Mouse (Mus musculus) forebrain, embryonic 16.5 days (tissue): ENCODE measurements around the gene Miox. TPM values are rescaled to one million over a fixed set of nuclear protein-coding genes. Genes with fewer than 3 reads are reported as not detected.

ENCODE experiments used
- ATAC-seq: fragments of 200-750 bp; cut with Nextera tagmentation; 2 replicates; pipeline ENCODE4 v1.8.0; 2017; ENCODE audit warnings: mild to moderate bottlenecking, moderate library complexity
- H3K27ac ChIP-seq: fragments of 300-500 bp; sonication (generic); 2 replicates; pipeline ENCODE4 v1.5.1; 2014; ENCODE audit warnings: low read length, control low read depth
- H3K27me3 ChIP-seq: fragments of 300-500 bp; sonication (generic); replicated peaks from 2 replicates; pipeline ENCODE4 v1.6.1; 2014; ENCODE audit warnings: low read length; ENCODE audit not compliant: control insufficient read depth, insufficient read depth
- H3K36me3 ChIP-seq: fragments of 300-500 bp; sonication (generic); 2 replicates; pipeline ENCODE4 v1.6.1; 2014; ENCODE audit not compliant: control insufficient read depth, insufficient read depth
- H3K4me1 ChIP-seq: fragments of 300-500 bp; sonication (generic); replicated peaks from 2 replicates; pipeline ENCODE4 v1.6.1; 2014; ENCODE audit warnings: low read length; ENCODE audit not compliant: control insufficient read depth, insufficient read depth
- H3K4me2 ChIP-seq: fragments of 300-500 bp; sonication (generic); 2 replicates; pipeline ENCODE4 v1.6.1; 2014; ENCODE audit warnings: mild to moderate bottlenecking, low read length, control low read depth
- H3K4me3 ChIP-seq: fragments of 300-500 bp; sonication (generic); replicated peaks from 2 replicates; pipeline ENCODE4 v1.5.1; 2014; ENCODE audit warnings: mild to moderate bottlenecking, low read length, control low read depth
- H3K9ac ChIP-seq: fragments of 300-500 bp; sonication (generic); replicated peaks from 2 replicates; pipeline ENCODE4 v1.6.1; 2014; ENCODE audit warnings: low read depth, low read length, control low read depth
- H3K9me3 ChIP-seq: fragments of 300-500 bp; sonication (generic); 2 replicates; pipeline ENCODE4 v1.6.1; 2016; ENCODE audit warnings: low read length; ENCODE audit not compliant: control insufficient read depth
- WGBS: fragments of 180-500 bp; shearing (Covaris S2); extraction: QIAGEN DNeasy Blood & Tissue Kit; methylation state at CpG from one replicate; pipeline ENCODE4 v1.1.7; 2014; 5-methylcytosine and 5-hydroxymethylcytosine counted together
- polyA plus RNA-seq: library from polyadenylated mRNA; unstranded; fragments of >200 nt; fragmentation: Nextera tagmentation; extraction: Ambion mirVana; gene quantifications from 2 replicates; pipeline ENCODE4 v1.2.1, GENCODE M21; 2015

Gene Miox
- polyA plus RNA-seq, 1 experiment from 2014 or later = not detected

- WGBS = 86% methylated on average over 4 of the region's 4 CpGs
- no peaks in the 10 kb centered on the region for H3K36me3 ChIP-seq
- no peaks in the 10 kb centered on the region for H3K9me3 ChIP-seq
- H3K4me1 ChIP-seq = peaks cover 41% of the 10 kb centered on the region
- H3K4me3 ChIP-seq = no peak overlapping the region
- ATAC-seq = no peak
- H3K27me3 ChIP-seq = no peaks in the 10 kb centered on the region
- peak overlapping the region; percentile 69 for H3K4me2 ChIP-seq
- no peak overlapping the region for H3K27ac ChIP-seq
- no peak overlapping the region for H3K9ac ChIP-seq
Measured at GRCm38 (mm10) chr15:89313359-89313758, 20.8 kb upstream of the Miox start.

- no peaks in the 10 kb centered on the region for H3K9me3 ChIP-seq
- H3K27me3 ChIP-seq = no peaks in the 10 kb centered on the region
- peak overlapping the region; percentile 89 for H3K4me3 ChIP-seq
- H3K4me1 ChIP-seq = peaks cover 41% of the 10 kb centered on the region
- peak overlapping the region; percentile 91 for H3K9ac ChIP-seq
- WGBS = 25% methylated on average over 3 of the region's 3 CpGs
- H3K36me3 ChIP-seq = no peaks in the 10 kb centered on the region
- no peak for ATAC-seq
- no peak overlapping the region for H3K27ac ChIP-seq
- H3K4me2 ChIP-seq = peak overlapping the region; percentile 69
Measured at GRCm38 (mm10) chr15:89314107-89314506, 20.1 kb upstream of the Miox start.

GRCm38 (mm10) chr15:89314511-89315189 is 19.5 kb upstream of the Miox start:
- Histone ChIP-seq H3K36me3 (no peaks in the 10 kb centered on the region), H3K4me3 (peak overlapping the region; percentile 89), H3K4me1 (peaks cover 41% of the 10 kb centered on the region), H3K27ac (peak overlapping the region; percentile 42; the same call in 1 of the 2 replicates), H3K9me3 (no peaks in the 10 kb centered on the region), H3K4me2 (peak overlapping the region; percentile 69), H3K9ac (peak overlapping the region; percentile 91), H3K27me3 (no peaks in the 10 kb centered on the region)
- peak; percentile 55 for ATAC-seq
- under 1% methylated on average over 57 of the region's 58 CpGs for WGBS

GRCm38 (mm10) chr15:89315190-89315731 is 18.9 kb upstream of the Miox start, which contains the start of gene Sbf1:
Gene Sbf1, minus strand, starts transcription at chr15:89315311.
- Histone ChIP-seq H3K9me3 (no peaks in the 10 kb centered on the region), H3K9ac (peak within 1 kb of the TSS; percentile 91), H3K36me3 (no peaks in the 10 kb centered on the region), H3K4me2 (peak within 1 kb of the TSS; percentile 69), H3K4me1 (peaks cover 36% of the 10 kb centered on the region), H3K27ac (peak within 1 kb of the TSS; percentile 42; the same call in 1 of the 2 replicates), H3K4me3 (peak within 1 kb of the TSS; percentile 89), H3K27me3 (no peaks in the 10 kb centered on the region)
- peak; percentile 100 for ATAC-seq
- WGBS = under 1% methylated on average over 37 of the region's 37 CpGs

- Histone ChIP-seq H3K27me3 (no peaks in the 10 kb centered on the region), H3K4me2 (no peak overlapping the region)
- ATAC-seq = no peak
Measured at GRCm38 (mm10) chr15:89316146-89316545, 18.1 kb upstream of the Miox start.

GRCm38 (mm10) chr15:89321264-89321663 is 12.9 kb upstream of the Miox start:
- 79% methylated on average over 8 of the region's 8 CpGs for WGBS
- no peak overlapping the region for H3K4me2 ChIP-seq
- H3K9me3 ChIP-seq = no peaks in the 10 kb centered on the region
- H3K36me3 ChIP-seq = no peaks in the 10 kb centered on the region
- ATAC-seq = no peak
- H3K4me3 ChIP-seq = no peak overlapping the region
- no peak overlapping the region for H3K27ac ChIP-seq
- 0 out of 2 replicates have a peak, but pooled peaks cover 4% of the 10 kb centered on the region for H3K27me3 ChIP-seq
- H3K4me1 ChIP-seq = 0 out of 2 replicates have a peak, but pooled peaks cover 2% of the 10 kb centered on the region
- no peak overlapping the region for H3K9ac ChIP-seq

More at GRCm38 (mm10) chr15:89316146-89316545, 18.1 kb upstream of the Miox start:
- Histone ChIP-seq H3K4me1 (peaks cover 27% of the 10 kb centered on the region), H3K9ac (no peak overlapping the region), H3K9me3 (no peaks in the 10 kb centered on the region), H3K36me3 (no peaks in the 10 kb centered on the region), H3K4me3 (no peak overlapping the region), H3K27ac (no peak overlapping the region)
- 64% methylated on average over 11 of the region's 11 CpGs for WGBS

GRCm38 (mm10) chr15:89322670-89323522 is 11.3 kb upstream of the Miox start, which contains the start of gene Adm2:
Gene Adm2, plus strand, starts transcription at chr15:89322720.
- Histone ChIP-seq H3K27me3 (0 out of 2 replicates have a peak, but pooled peaks cover 4% of the 10 kb centered on the region), H3K4me2 (peak within 1 kb of the TSS; percentile 4; the same call in 1 of the 2 replicates), H3K9me3 (no peaks in the 10 kb centered on the region), H3K36me3 (no peaks in the 10 kb centered on the region), H3K4me3 (no peak within 1 kb of the TSS), H3K9ac (no peak within 1 kb of the TSS), H3K4me1 (0 out of 2 replicates have a peak, but pooled peaks cover 2% of the 10 kb centered on the region), H3K27ac (no peak within 1 kb of the TSS)
- no peak for ATAC-seq
- WGBS = 10% methylated on average over 26 of the region's 26 CpGs

GRCm38 (mm10) chr15:89323656-89324055 is 10.5 kb upstream of the Miox start:
- whole genome bisulfite sequencing = 88% methylated on average over 4 of the region's 4 CpGs
- Histone ChIP-seq H3K27me3 (0 out of 2 replicates have a peak, but pooled peaks cover 4% of the 10 kb centered on the region), H3K9ac (no peak overlapping the region), H3K4me3 (no peak overlapping the region), H3K4me1 (0 out of 2 replicates have a peak, but pooled peaks cover 2% of the 10 kb centered on the region), H3K27ac (no peak overlapping the region), H3K36me3 (no peaks in the 10 kb centered on the region), H3K9me3 (no peaks in the 10 kb centered on the region), H3K4me2 (no peak overlapping the region)
- ATAC-seq = no peak

- ATAC-seq = no peak
- H3K4me2 ChIP-seq = no peak overlapping the region
- WGBS = 73% methylated on average over 5 of the region's 5 CpGs
Measured at GRCm38 (mm10) chr15:89326441-89326840, 7.8 kb upstream of the Miox start.

More at GRCm38 (mm10) chr15:89326441-89326840, 7.8 kb upstream of the Miox start:
- H3K9me3 ChIP-seq = no peaks in the 10 kb centered on the region
- no peak overlapping the region for H3K4me3 ChIP-seq
- H3K27ac ChIP-seq = no peak overlapping the region
- H3K36me3 ChIP-seq = no peaks in the 10 kb centered on the region
- no peak overlapping the region for H3K9ac ChIP-seq
- H3K27me3 ChIP-seq = 0 out of 2 replicates have a peak, but pooled peaks cover 4% of the 10 kb centered on the region
- H3K4me1 ChIP-seq = 0 out of 2 replicates have a peak, but pooled peaks cover 2% of the 10 kb centered on the region
